23 mouse cellular contexts compared by ENCODE assay signal in the genomic region with DNA sequence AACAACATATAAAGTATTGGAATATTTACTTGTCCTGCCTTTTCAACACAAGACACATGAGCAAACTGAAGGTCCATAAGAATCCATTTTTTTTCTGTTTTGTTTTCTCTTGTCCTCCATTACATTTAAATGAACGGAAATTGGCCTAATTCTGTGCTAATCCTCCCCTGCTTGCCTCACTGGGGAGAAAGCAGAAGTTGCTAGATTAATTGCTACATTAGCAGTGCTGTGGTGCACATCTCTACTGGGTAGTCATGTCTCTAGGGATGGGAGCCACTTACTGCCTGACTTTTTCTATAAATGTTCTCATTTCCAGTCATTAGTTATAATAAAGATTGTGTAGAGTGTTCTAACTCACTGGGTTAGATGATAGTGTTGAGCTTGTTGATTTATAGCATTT.
"Had no signal": no experiment of that assay in that cellular context is flagged by ENCODE, and none has a peak within 500 bp of the region (broad histone marks: within the 10 kb centered on the region; RNA-seq: fewer than 3 reads in every experiment).

No protein-coding gene starts in this region.

- H3K4me3 ChIP-seq: liver, embryonic 13.5 days; liver, embryonic 15.5 days; lung, embryonic 15.5 days; megakaryocyte, embryonic 14.5 days; midbrain, embryonic 12.5 days; neural tube, embryonic 13.5 days; neural tube, embryonic 15.5 days; stomach, embryonic 15.5 days had no signal

- H3K4me2 ChIP-seq: liver, embryonic 13.5 days; liver, embryonic 15.5 days; lung, embryonic 15.5 days; midbrain, embryonic 12.5 days; neural tube, embryonic 13.5 days; neural tube, embryonic 15.5 days; stomach, embryonic 15.5 days had no signal

- H3K27ac ChIP-seq: liver, embryonic 13.5 days; liver, embryonic 15.5 days; lung, embryonic 15.5 days; macrophage; midbrain, embryonic 12.5 days; neural tube, embryonic 13.5 days; neural tube, embryonic 15.5 days; stomach, embryonic 15.5 days; stomach, postnatal 0 days had no signal

- H3K9me3 ChIP-seq: liver, embryonic 13.5 days; liver, embryonic 15.5 days; lung, embryonic 15.5 days; megakaryocyte, embryonic 14.5 days; midbrain, embryonic 12.5 days; neural tube, embryonic 13.5 days; neural tube, embryonic 15.5 days; stomach, embryonic 15.5 days had no signal

- H3K36me3 ChIP-seq: liver, embryonic 13.5 days; liver, embryonic 15.5 days; lung, embryonic 15.5 days; midbrain, embryonic 12.5 days; neural tube, embryonic 13.5 days; neural tube, embryonic 15.5 days; stomach, embryonic 15.5 days had no signal

- ATAC-seq: liver, postnatal 0 days; lung, postnatal 0 days; midbrain, embryonic 16.5 days had no signal

- H3K4me1 ChIP-seq: liver, embryonic 13.5 days; liver, embryonic 15.5 days; lung, embryonic 15.5 days; megakaryocyte, embryonic 14.5 days; midbrain, embryonic 12.5 days; neural tube, embryonic 13.5 days; neural tube, embryonic 15.5 days; stomach, embryonic 15.5 days had no signal

- H3K9ac ChIP-seq: liver, embryonic 13.5 days; liver, embryonic 15.5 days; liver, postnatal 0 days; lung, embryonic 15.5 days; midbrain, embryonic 12.5 days; neural tube, embryonic 13.5 days; neural tube, embryonic 15.5 days; stomach, embryonic 15.5 days had no signal

- DNase-seq: liver, embryonic 13.5 days; liver, postnatal 0 days; lung, adult 2 months; lung, postnatal 14 days; lung, postnatal 36 days; midbrain, embryonic 14.5 days; right cerebral cortex, postnatal 25 days; right cerebral cortex, postnatal 4 days; spleen, adult 18-20 months; thymus, adult 2 months; thymus, postnatal 25 days; thymus, postnatal 4 days had no signal

- H3K27me3 ChIP-seq: liver, embryonic 13.5 days; liver, embryonic 15.5 days; lung, embryonic 15.5 days; megakaryocyte, embryonic 14.5 days; midbrain, embryonic 12.5 days; neural tube, embryonic 13.5 days; neural tube, embryonic 15.5 days; stomach, embryonic 15.5 days had no signal
